Mouse (Mus musculus) right cerebral cortex, postnatal 25 days (tissue): ENCODE data around the gene Slc13a4.

Experiments used
- DNase-seq: peaks from one replicate; pipeline ENCODE4 v3.0.0; 2022

Slc13a4 gene

GRCm38 (mm10) chr6:35308037-35308436 lies at the start of gene Slc13a4:
Gene Slc13a4 (minus strand): TSS chr6:35308131.
- no peak for DNase-seq

- no peak for DNase-seq
These were observed 47.4 kb upstream of the Slc13a4 start for GRCm38 (mm10) chr6:35355320-35355719.

- DNase-seq, result no peak
These were observed 46.7 kb upstream of the Slc13a4 start for GRCm38 (mm10) chr6:35354622-35354998.

GRCm38 (mm10) chr6:35353846-35354621 lies 46.1 kb upstream of the Slc13a4 start:
- no peak for DNase-seq

- no peak for DNase-seq
These were observed 45.5 kb upstream of the Slc13a4 start for GRCm38 (mm10) chr6:35353416-35353815.

- no peak for DNase-seq
These were observed 44.9 kb upstream of the Slc13a4 start for GRCm38 (mm10) chr6:35352867-35353266.

GRCm38 (mm10) chr6:35351826-35352225 lies 43.9 kb upstream of the Slc13a4 start:
- no peak for DNase-seq

- no peak for DNase-seq
These were observed 41.9 kb upstream of the Slc13a4 start for GRCm38 (mm10) chr6:35349784-35350183.

GRCm38 (mm10) chr6:35338640-35339039 lies 30.7 kb upstream of the Slc13a4 start:
- DNase-seq, result no peak

GRCm38 (mm10) chr6:35337836-35338235 lies 29.9 kb upstream of the Slc13a4 start:
- no peak for DNase-seq

- DNase-seq, result no peak
These were observed 27.5 kb upstream of the Slc13a4 start for GRCm38 (mm10) chr6:35335452-35335851.

GRCm38 (mm10) chr6:35334278-35334677 lies 26.3 kb upstream of the Slc13a4 start:
- DNase-seq, result no peak

- DNase-seq, result no peak
These were observed 25.7 kb upstream of the Slc13a4 start for GRCm38 (mm10) chr6:35333632-35334031.

GRCm38 (mm10) chr6:35330834-35331233 lies 22.9 kb upstream of the Slc13a4 start:
- no peak for DNase-seq

GRCm38 (mm10) chr6:35329956-35330355 lies 22.0 kb upstream of the Slc13a4 start:
- DNase-seq, result no peak

GRCm38 (mm10) chr6:35326111-35326515 lies 18.2 kb upstream of the Slc13a4 start, which contains the start of gene Fam180a:
Gene Fam180a (minus strand): TSS chr6:35326141.
- DNase-seq, result peak; percentile 19

- DNase-seq, result no peak
These were observed 16.4 kb upstream of the Slc13a4 start for GRCm38 (mm10) chr6:35324306-35324705.

- no peak for DNase-seq
These were observed 15.1 kb upstream of the Slc13a4 start for GRCm38 (mm10) chr6:35323046-35323445.

- DNase-seq, result no peak
These were observed 13.2 kb upstream of the Slc13a4 start for GRCm38 (mm10) chr6:35321105-35321504.

- no peak for DNase-seq
These were observed 11.9 kb upstream of the Slc13a4 start for GRCm38 (mm10) chr6:35319850-35320249.

- DNase-seq, result no peak
These were observed 5.6 kb upstream of the Slc13a4 start for GRCm38 (mm10) chr6:35313520-35313919.

- no peak for DNase-seq
These were observed 1.5 kb upstream of the Slc13a4 start for GRCm38 (mm10) chr6:35309406-35309805.

- no peak for DNase-seq
These were observed 795 bp downstream of the Slc13a4 start for GRCm38 (mm10) chr6:35307136-35307535.

- no peak for DNase-seq
These were observed 4.5 kb downstream of the Slc13a4 start for GRCm38 (mm10) chr6:35303355-35303900.

- no peak for DNase-seq
These were observed 5.3 kb downstream of the Slc13a4 start for GRCm38 (mm10) chr6:35302581-35302980.
